Mouse (Mus musculus) liver, embryonic 14.5 days (tissue): Measurements from ENCODE around the gene Plxnd1.

Experiments used
- CTCF ChIP-seq: IDR thresholded peaks from 2 replicates; pipeline ENCODE4 v1.5.1; 2016; ENCODE audit warnings: antibody characterized with exemption, low read depth, control low read depth
- EP300 ChIP-seq: IDR thresholded peaks from 2 replicates; pipeline ENCODE4 v1.6.1; 2016; ENCODE audit warnings: antibody characterized with exemption, low read depth

DNA sequence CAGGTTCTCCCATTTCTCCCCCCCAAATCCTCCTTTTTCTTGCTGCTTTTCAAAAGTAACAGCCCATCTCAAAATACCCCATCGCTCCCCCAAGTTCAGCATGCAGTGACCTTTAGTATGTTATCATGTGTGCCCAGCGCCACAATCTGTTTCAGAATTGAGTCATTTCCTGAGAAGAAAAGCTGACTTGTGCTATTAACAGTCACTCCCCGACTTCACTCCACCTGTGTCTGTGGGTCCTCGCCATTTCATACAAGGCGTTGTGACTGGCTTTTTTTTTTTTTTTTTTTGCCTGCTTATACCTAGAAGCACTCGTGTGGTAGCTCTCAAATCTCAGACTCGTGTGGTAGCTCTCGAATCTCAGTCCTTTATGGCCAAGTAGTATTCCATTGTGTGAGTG, 49.2 kb downstream of the Plxnd1 start:
- TF ChIP-seq EP300: no peak
- no peak for TF ChIP-seq CTCF
